Mouse (Mus musculus) embryonic facial prominence, embryonic 10.5 days (tissue): ENCODE data around the gene Cfap126. TPM values are rescaled to one million over a fixed set of nuclear protein-coding genes. Genes with fewer than 3 reads are reported as not detected.
A peak's percentile ranks its signal among the peaks of the same experiment; 100 is the strongest.

Experiments
- DNase-seq: peaks from one replicate; pipeline ENCODE4 v3.0.0-alpha.2; 2017; ENCODE audit warnings: low spot score
- H3K27ac ChIP-seq: fragments of 300-500 bp; sonication (generic); replicated peaks from 2 replicates; pipeline ENCODE4 v1.5.1; 2016; ENCODE audit warnings: mild to moderate bottlenecking
- H3K27me3 ChIP-seq: fragments of 300-500 bp; sonication (generic); replicated peaks from 2 replicates; pipeline ENCODE4 v1.6.1; 2016; ENCODE audit warnings: low read depth, mild to moderate bottlenecking; ENCODE audit not compliant: poor library complexity, severe bottlenecking
- H3K36me3 ChIP-seq: fragments of 300-500 bp; sonication (generic); replicated peaks from 2 replicates; pipeline ENCODE4 v1.6.1; 2016; ENCODE audit warnings: mild to moderate bottlenecking, moderate library complexity
- H3K4me1 ChIP-seq: fragments of 300-500 bp; sonication (generic); 2 replicates; pipeline ENCODE4 v1.6.1; 2016
- H3K4me3 ChIP-seq: fragments of 300-500 bp; sonication (generic); 2 replicates; pipeline ENCODE4 v1.5.1; 2016; ENCODE audit warnings: mild to moderate bottlenecking, moderate library complexity
- H3K9me3 ChIP-seq: fragments of 300-500 bp; sonication (generic); 2 replicates; pipeline ENCODE4 v1.6.1; 2016; ENCODE audit warnings: mild to moderate bottlenecking
- WGBS: fragments of 180-500 bp; shearing (Covaris S2); methylation state at CpG from one replicate; pipeline ENCODE4 v1.1.7; 2016; 5-methylcytosine and 5-hydroxymethylcytosine counted together
- microRNA-seq: library from miRNA; unstranded; fragments of <30 nt; microRNA quantifications from one replicate; pipeline ENCODE4, GENCODE M21; 2017
- polyA plus RNA-seq: library from polyadenylated mRNA; unstranded; fragments of >200 nt; fragmentation: Nextera tagmentation; extraction: Ambion mirVana; gene quantifications from 2 replicates; pipeline ENCODE4 v1.2.1, GENCODE M21; 2016

Cfap126 gene
- polyA plus RNA-seq, 1 experiment from 2014 or later = 2.0 TPM

GRCm38 (mm10) chr1:171172779-171173178 is 59.1 kb downstream of the Cfap126 start:
- no peak for DNase-seq
- WGBS = 94% methylated on average over 8 of the region's 8 CpGs
- H3K27ac ChIP-seq = no peak overlapping the region
- no peaks in the 10 kb centered on the region for H3K27me3 ChIP-seq
- no peaks in the 10 kb centered on the region for H3K36me3 ChIP-seq
- no peak overlapping the region for H3K4me3 ChIP-seq
- H3K9me3 ChIP-seq = no peaks in the 10 kb centered on the region
- H3K4me1 ChIP-seq = no peaks in the 10 kb centered on the region

Small RNAs within 50 kb of the gene (microRNA-seq; reads per million reads assigned to microRNA genes)
- gene Gm27552 (not detected), gene Gm27844 (not detected), gene Mir6546 (16.8 reads per million, percentile 28 among the genes with 10 or more reads in this experiment)

Other genes with a start within 250 kb of the Cfap126 start
- gene Atf6, start 246.1 kb upstream of the Cfap126 start, polyA plus RNA-seq = 7.0 and 8.0 TPM in 2 replicates
- gene Gm26620, start 228.9 kb upstream of the Cfap126 start, polyA plus RNA-seq = 0.19 TPM in 1 of 2 replicates, not detected in the other
- gene Dusp12, start 228.4 kb upstream of the Cfap126 start, polyA plus RNA-seq = 35.5 and 38.2 TPM in 2 replicates
- 0.15 TPM in 1 of 2 replicates, not detected in the other for gene Fcrlb, start 201.0 kb upstream of the Cfap126 start, polyA plus RNA-seq
- gene Fcrla, start 186.3 kb upstream of the Cfap126 start, polyA plus RNA-seq = not detected in 2 replicates
- gene Fcgr2b, start 137.4 kb upstream of the Cfap126 start, polyA plus RNA-seq = not detected in 2 replicates
- 0.31 TPM in 1 of 2 replicates, not detected in the other for gene Fcgr4, start 95.0 kb upstream of the Cfap126 start, polyA plus RNA-seq
- 3.8 and 5.5 TPM in 2 replicates for gene Fcgr3, start 49.0 kb upstream of the Cfap126 start, polyA plus RNA-seq
- gene Sdhc, start 36.7 kb downstream of the Cfap126 start, polyA plus RNA-seq = 260 and 264 TPM in 2 replicates
- gene Mpz, start 36.8 kb downstream of the Cfap126 start, polyA plus RNA-seq = 0.48 and 0.91 TPM in 2 replicates
- gene Pcp4l1, start 82.3 kb downstream of the Cfap126 start, polyA plus RNA-seq = 5.2 and 6.7 TPM in 2 replicates
- 0.21 TPM in 2 replicates for gene Nr1i3, start 100.1 kb downstream of the Cfap126 start, polyA plus RNA-seq
- gene Tomm40l, start 108.6 kb downstream of the Cfap126 start, polyA plus RNA-seq = 32.4 and 33.3 TPM in 2 replicates
- 2.7 and 3.1 TPM in 2 replicates for gene Apoa2, start 111.1 kb downstream of the Cfap126 start, polyA plus RNA-seq
- gene Fcer1g, start 120.4 kb downstream of the Cfap126 start, polyA plus RNA-seq = 12.4 and 16.5 TPM in 2 replicates
- 11.8 and 12.7 TPM in 2 replicates for gene Adamts4, start 136.5 kb downstream of the Cfap126 start, polyA plus RNA-seq
- gene Ndufs2, start 137.5 kb downstream of the Cfap126 start, polyA plus RNA-seq = 269 and 279 TPM in 2 replicates
- 68.7 and 70.8 TPM in 2 replicates for gene B4galt3, start 156.4 kb downstream of the Cfap126 start, polyA plus RNA-seq
- gene Ppox, start 167.3 kb downstream of the Cfap126 start, polyA plus RNA-seq = 52.0 and 57.5 TPM in 2 replicates
- gene Usp21, start 174.1 kb downstream of the Cfap126 start, polyA plus RNA-seq = 106 and 107 TPM in 2 replicates
- gene Ufc1, start 181.1 kb downstream of the Cfap126 start, polyA plus RNA-seq = 100 and 105 TPM in 2 replicates
- gene Dedd, start 215.2 kb downstream of the Cfap126 start, polyA plus RNA-seq = 50.3 and 50.4 TPM in 2 replicates
- gene Nit1, start 231.7 kb downstream of the Cfap126 start, polyA plus RNA-seq = 33.6 and 36.8 TPM in 2 replicates
- 156 TPM in 2 replicates for gene Pfdn2, start 231.8 kb downstream of the Cfap126 start, polyA plus RNA-seq
- 1.2 and 1.6 TPM in 2 replicates for gene Klhdc9, start 246.9 kb downstream of the Cfap126 start, polyA plus RNA-seq